Mouse (Mus musculus): Measurements from ENCODE around the gene Apex1. TPM values are rescaled to one million over a fixed set of nuclear protein-coding genes. Genes with fewer than 3 reads are reported as not detected.
"Not testable (repeated sequence)": the region's sequence is repeated elsewhere in the genome, so short reads cannot be mapped to it uniquely, and the experiment has no call there.

The Apex1 gene
- total and polyA plus RNA-seq, 3 experiments = 142 to 165 (median 162) TPM

DNA sequence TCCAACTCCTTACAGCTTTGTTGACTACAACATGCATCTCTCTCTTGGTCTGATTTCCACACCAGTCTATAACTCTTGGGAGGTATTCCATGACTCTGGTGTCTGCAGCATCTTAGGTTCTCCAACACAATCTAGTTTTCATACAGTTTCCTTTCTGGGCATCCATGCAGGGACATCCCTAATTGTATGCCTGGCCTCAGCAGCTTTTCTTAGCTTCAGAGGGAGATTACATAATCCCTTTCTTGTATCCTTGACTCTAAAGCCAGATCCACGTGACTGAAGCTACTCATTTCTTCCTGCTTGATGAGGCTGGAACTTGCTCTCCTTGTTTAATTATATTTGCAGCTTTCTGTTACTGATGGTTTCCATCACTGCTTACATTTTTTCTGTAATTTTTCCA lies 11.9 kb downstream of the Apex1 start:
- Histone ChIP-seq H3K4me3 (ENCODE audit: low read depth, low read length) (no peak overlapping the region), H3K36me3 (replicated peaks) (peaks cover 19% of the 10 kb centered on the region), H3K9me3 (replicated peaks) (no peaks in the 10 kb centered on the region), H3K27me3 (ENCODE audit: insufficient read depth, low read length) (no peaks in the 10 kb centered on the region), H3K4me1 (ENCODE audit: insufficient read depth, low read depth, low read length) (peaks cover 27% of the 10 kb centered on the region)
- DNase-seq (ENCODE audit: low spot score) (no peak), ATAC-seq (ENCODE audit: extremely low read depth, insufficient number of reproducible peaks, low FRiP score, poor library complexity, severe bottlenecking) (no peak)
- TF ChIP-seq CTCF (IDR thresholded peaks at IDR 0.05; ENCODE audit: low read depth, low read length) (no peak), POLR2AphosphoS5 (IDR thresholded peaks at IDR 0.05; ENCODE audit: insufficient replicate concordance, low read depth, low read length) (no peak), GATA2 (IDR thresholded peaks at IDR 0.05; ENCODE audit: borderline replicate concordance, low read depth, low read length) (no peak)

DNA sequence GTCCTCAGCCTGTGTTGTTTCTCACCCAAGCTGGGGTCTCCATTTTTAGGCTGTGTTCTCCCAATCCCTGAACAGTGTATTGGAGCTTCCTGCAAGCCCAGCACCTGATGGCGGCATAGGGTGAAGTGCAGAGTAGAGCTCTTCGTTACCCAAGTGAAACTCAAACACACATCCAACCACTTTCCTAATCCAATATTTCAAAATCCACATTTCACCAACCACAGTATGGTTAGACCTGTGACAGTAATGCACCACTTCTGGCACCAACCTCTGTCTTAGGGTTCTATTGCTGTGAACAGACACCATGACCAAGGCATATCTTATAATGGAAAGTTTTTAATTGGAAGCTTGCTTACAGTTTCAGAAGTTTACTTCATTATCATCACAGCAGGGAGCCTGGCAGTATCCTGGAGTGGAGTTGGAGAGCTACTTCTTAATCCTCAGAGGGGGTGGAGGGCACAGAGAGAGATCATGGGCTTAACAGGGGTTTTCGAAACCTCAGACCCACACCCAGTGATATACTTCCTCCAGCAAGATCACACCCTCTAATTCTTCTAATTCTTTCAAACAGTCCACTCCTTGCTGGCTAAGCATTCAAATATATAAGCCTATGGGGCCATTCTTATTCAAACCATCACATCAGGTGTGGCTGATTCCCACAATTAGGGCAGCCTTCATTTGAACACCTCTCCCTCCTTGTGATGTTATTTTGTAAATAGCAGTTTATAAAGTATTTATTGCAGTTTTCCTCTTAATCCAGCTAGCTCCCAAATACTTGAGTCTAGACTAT lies 13.5 kb downstream of the Apex1 start:
- H3K4me1 ChIP-seq (ENCODE audit: insufficient read depth, low read depth, low read length) = peaks cover 21% of the 10 kb centered on the region
- ATAC-seq (ENCODE audit: extremely low read depth, insufficient number of reproducible peaks, low FRiP score, poor library complexity, severe bottlenecking) = no peak
- H3K9me3 ChIP-seq (replicated peaks) = no peaks in the 10 kb centered on the region
- peaks cover 19% of the 10 kb centered on the region for H3K36me3 ChIP-seq (replicated peaks)
- H3K4me3 ChIP-seq (ENCODE audit: low read depth, low read length) = peak overlapping the region; percentile 55
- no peaks in the 10 kb centered on the region for H3K27me3 ChIP-seq (ENCODE audit: insufficient read depth, low read length)
- no peak for TF ChIP-seq CTCF (IDR thresholded peaks at IDR 0.05; ENCODE audit: low read depth, low read length)
- TF ChIP-seq TAL1 (conservative IDR thresholded peaks at IDR 0.05; ENCODE audit: low read depth, low read length) = no peak
- TF ChIP-seq GATA2 (IDR thresholded peaks at IDR 0.05; ENCODE audit: borderline replicate concordance, low read depth, low read length) = no peak
- no peak for TF ChIP-seq GATA1 (IDR thresholded peaks at IDR 0.05; ENCODE audit: borderline replicate concordance, low read length)
- TF ChIP-seq POLR2AphosphoS5 (IDR thresholded peaks at IDR 0.05; ENCODE audit: insufficient replicate concordance, low read depth, low read length) = no peak
- no peak for DNase-seq (ENCODE audit: low spot score)

DNA sequence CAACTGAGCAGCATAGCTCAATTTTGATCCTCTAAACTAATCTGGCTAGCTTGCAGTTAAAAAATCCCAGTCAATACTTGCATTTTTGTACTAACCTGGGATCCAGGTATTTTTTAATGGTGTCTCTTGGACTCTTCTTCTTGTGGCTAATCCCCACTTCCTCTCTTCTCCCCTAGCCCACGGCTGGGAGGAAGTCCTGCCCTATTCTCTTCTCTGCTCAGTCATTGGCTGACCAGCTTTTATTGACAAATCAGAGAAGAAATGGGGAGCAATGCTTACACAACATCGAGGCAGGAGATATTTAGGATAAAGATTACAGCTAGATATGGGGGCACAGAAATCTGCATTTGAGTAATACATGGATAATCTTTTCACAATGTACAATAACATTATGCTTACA lies 14.2 kb downstream of the Apex1 start:
- Histone ChIP-seq H3K4me3 (ENCODE audit: low read depth, low read length) (peak overlapping the region; percentile 55), H3K27me3 (ENCODE audit: insufficient read depth, low read length) (no peaks in the 10 kb centered on the region), H3K9me3 (replicated peaks) (no peaks in the 10 kb centered on the region), H3K4me1 (ENCODE audit: insufficient read depth, low read depth, low read length) (peaks cover 21% of the 10 kb centered on the region), H3K36me3 (replicated peaks) (peaks cover 19% of the 10 kb centered on the region)
- ATAC-seq (ENCODE audit: extremely low read depth, insufficient number of reproducible peaks, low FRiP score, poor library complexity, severe bottlenecking) (peak; percentile 88), DNase-seq (ENCODE audit: low spot score) (peak; percentile 86)
- TF ChIP-seq POLR2AphosphoS5 (IDR thresholded peaks at IDR 0.05; ENCODE audit: insufficient replicate concordance, low read depth, low read length) (no peak), GATA1 (IDR thresholded peaks at IDR 0.05; ENCODE audit: borderline replicate concordance, low read length) (no peak), TAL1 (conservative IDR thresholded peaks at IDR 0.05; ENCODE audit: low read depth, low read length) (no peak), CTCF (IDR thresholded peaks at IDR 0.05; ENCODE audit: low read depth, low read length) (no peak), GATA2 (IDR thresholded peaks at IDR 0.05; ENCODE audit: borderline replicate concordance, low read depth, low read length) (no peak)

GRCm38 (mm10) chr14:50943932-50944667 lies 19.3 kb downstream of the Apex1 start, which contains the start of gene Gm49342:
Gm49342 (plus strand) TSS chr14:50944517.
- ATAC-seq (ENCODE audit: extremely low read depth, insufficient number of reproducible peaks, low FRiP score, poor library complexity, severe bottlenecking) (peak; percentile 100), DNase-seq (ENCODE audit: low spot score) (peak; percentile 85)
- peak within 1 kb of the TSS; percentile 71 for H3K4me3 ChIP-seq (ENCODE audit: low read depth, low read length)
- H3K9me3 ChIP-seq (replicated peaks) = no peaks in the 10 kb centered on the region
- TF ChIP-seq POLR2AphosphoS5 (IDR thresholded peaks at IDR 0.05; ENCODE audit: insufficient replicate concordance, low read depth, low read length) (peak; percentile 86; the same call in 1 of the 2 replicates), TAL1 (conservative IDR thresholded peaks at IDR 0.05; ENCODE audit: low read depth, low read length) (no peak)
- peaks cover 8% of the 10 kb centered on the region for H3K4me1 ChIP-seq (ENCODE audit: insufficient read depth, low read depth, low read length)
- no peaks in the 10 kb centered on the region for H3K27me3 ChIP-seq (ENCODE audit: insufficient read depth, low read length)
- no peaks in the 10 kb centered on the region for H3K36me3 ChIP-seq (replicated peaks)

DNA sequence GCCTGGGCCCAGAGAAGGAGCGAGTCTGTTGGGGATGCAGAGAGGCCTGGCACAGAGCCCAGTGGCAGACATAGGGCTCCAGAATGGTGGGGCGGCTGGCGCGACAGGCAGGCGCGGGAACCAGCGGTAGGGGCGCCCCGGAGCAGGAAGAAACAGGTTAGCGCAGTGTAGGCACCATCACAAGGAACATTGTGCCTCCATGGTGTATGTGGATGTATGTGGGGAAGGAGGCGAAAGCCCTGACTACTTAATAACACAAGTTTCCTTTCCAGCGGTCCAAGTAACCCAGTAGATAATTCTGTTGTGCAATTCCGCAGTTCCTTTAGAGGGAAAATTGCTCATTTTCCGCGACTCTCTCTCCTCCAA lies 19.9 kb downstream of the Apex1 start:
- not testable (repeated sequence) for H3K9me3 ChIP-seq (replicated peaks); DNase-seq (ENCODE audit: low spot score); H3K36me3 ChIP-seq (replicated peaks); H3K27me3 ChIP-seq (ENCODE audit: insufficient read depth, low read length); H3K4me1 ChIP-seq (ENCODE audit: insufficient read depth, low read depth, low read length)
- peak; percentile 68 for ATAC-seq (ENCODE audit: extremely low read depth, insufficient number of reproducible peaks, low FRiP score, poor library complexity, severe bottlenecking)
- peak overlapping the region; percentile 71 for H3K4me3 ChIP-seq (ENCODE audit: low read depth, low read length)

DNA sequence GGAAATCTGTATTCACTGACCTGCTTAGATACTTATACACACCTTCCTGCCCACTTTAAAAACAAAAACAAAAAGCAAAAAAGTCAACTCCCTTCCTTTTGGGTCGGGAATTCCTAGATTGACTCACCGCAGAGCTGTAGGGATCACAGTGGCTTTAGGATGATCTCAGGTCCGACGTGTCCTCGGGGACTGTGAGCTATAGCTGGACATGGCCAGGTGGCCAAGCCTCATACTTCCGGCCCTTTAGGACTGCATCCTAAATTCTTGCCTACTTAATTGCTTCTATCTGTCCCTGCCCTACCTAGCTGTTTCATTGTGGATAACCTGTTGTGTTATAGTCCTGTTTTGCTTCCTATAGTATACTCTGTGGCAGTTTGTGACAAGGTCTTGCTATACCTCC lies 20.3 kb downstream of the Apex1 start:
- H3K36me3 ChIP-seq (replicated peaks); H3K4me1 ChIP-seq (ENCODE audit: insufficient read depth, low read depth, low read length); H3K27me3 ChIP-seq (ENCODE audit: insufficient read depth, low read length); H3K9me3 ChIP-seq (replicated peaks); DNase-seq (ENCODE audit: low spot score); ATAC-seq (ENCODE audit: extremely low read depth, insufficient number of reproducible peaks, low FRiP score, poor library complexity, severe bottlenecking): not testable (repeated sequence)
- H3K4me3 ChIP-seq (ENCODE audit: low read depth, low read length) = peak overlapping the region; percentile 71

- H3K4me1 ChIP-seq (ENCODE audit: insufficient read depth, low read depth, low read length); H3K27me3 ChIP-seq (ENCODE audit: insufficient read depth, low read length); H3K36me3 ChIP-seq (replicated peaks); DNase-seq (ENCODE audit: low spot score); H3K9me3 ChIP-seq (replicated peaks); ATAC-seq (ENCODE audit: extremely low read depth, insufficient number of reproducible peaks, low FRiP score, poor library complexity, severe bottlenecking): not testable (repeated sequence)
- H3K4me3 ChIP-seq (ENCODE audit: low read depth, low read length) = peak overlapping the region; percentile 71; the same call in 1 of the 2 replicates
These were observed 20.8 kb downstream of the Apex1 start for GRCm38 (mm10) chr14:50945526-50945925.

Data from G1E (cell line).